Mouse (Mus musculus): ENCODE data around the gene Gm37240.
"Not testable (repeated sequence)": the region's sequence is repeated elsewhere in the genome, so short reads cannot be mapped to it uniquely, and the experiment has no call there.

DNA sequence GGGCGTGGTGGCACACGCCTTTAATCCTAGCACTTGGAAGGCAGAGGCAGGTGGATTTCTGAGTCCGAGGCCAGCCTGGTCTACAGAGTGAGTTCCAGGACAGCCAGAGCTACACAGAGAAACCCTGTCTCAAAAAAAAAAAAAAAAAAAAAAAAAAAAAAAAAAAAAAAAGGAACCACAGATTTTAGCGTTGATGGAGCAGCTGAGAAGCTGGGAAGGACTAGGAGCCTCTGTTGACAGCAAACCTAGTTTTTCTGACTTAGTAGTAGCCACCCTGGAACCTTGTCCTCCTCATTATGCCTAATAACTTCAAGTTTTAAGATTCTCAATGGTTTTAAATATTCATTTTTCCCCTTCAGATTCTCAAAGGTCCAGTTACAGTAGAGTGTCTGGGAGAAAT is 1239.2 kb downstream of the Gm37240 start:
- TF ChIP-seq EP300 (optimal IDR thresholded peaks at IDR 0.05); CTCF (IDR thresholded peaks at IDR 0.05; ENCODE audit: low read depth): not testable (repeated sequence)
